Mouse (Mus musculus): Measurements from ENCODE around the gene Maml3.

Maml3 gene

DNA sequence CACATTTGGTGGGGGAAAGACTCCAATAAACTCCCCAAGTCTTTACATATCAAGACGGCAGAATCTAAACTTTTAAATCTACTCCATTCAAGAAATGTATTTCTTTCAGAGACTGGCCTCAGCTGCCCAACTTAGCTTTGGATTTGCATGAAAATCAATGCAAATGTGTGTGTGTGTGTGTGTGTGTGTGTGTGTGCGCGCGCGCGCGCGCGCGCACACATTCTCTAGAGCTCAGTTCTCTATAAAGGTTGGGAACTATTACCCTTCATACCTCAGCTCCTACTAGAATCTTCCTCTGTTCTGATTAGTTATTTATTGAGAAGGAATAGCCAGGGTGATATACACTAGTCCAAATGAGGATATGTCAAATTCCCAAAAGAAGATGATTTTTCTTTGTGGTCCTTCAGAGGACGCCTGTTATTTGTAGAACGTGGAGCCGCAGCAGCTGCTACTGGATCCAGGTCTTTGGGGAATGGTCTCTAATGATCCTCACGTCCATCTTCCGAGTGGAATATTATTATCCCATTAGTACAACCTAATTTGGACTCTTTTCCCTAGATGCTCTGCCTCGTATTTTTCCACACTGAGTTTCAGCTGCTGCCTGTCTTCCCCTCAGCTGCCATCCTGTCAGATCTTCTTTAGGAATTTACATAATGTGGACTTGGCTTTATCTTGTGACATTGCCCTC, 372.8 kb downstream of the Maml3 start:
- no peak for DNase-seq

DNA sequence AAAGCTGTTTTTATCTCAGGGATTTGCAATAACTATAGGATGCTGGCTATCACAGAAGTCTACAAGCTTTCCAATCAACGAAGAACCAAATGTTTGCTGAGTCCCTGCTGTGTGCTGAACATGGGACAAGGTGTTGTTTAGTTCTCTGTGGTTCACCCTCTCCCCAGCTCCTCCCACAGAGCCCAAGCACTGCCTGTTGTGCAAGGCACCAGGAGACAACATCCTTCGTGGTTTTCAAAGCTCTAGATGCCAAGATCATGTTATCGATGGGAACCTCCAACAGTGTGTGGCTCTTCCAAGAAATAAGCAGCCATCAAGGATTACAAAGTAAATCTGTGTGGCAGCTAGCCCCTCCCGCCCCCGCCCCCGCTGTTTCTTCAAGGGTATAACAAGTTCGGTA, 374.2 kb downstream of the Maml3 start:
- no peak for DNase-seq

DNA sequence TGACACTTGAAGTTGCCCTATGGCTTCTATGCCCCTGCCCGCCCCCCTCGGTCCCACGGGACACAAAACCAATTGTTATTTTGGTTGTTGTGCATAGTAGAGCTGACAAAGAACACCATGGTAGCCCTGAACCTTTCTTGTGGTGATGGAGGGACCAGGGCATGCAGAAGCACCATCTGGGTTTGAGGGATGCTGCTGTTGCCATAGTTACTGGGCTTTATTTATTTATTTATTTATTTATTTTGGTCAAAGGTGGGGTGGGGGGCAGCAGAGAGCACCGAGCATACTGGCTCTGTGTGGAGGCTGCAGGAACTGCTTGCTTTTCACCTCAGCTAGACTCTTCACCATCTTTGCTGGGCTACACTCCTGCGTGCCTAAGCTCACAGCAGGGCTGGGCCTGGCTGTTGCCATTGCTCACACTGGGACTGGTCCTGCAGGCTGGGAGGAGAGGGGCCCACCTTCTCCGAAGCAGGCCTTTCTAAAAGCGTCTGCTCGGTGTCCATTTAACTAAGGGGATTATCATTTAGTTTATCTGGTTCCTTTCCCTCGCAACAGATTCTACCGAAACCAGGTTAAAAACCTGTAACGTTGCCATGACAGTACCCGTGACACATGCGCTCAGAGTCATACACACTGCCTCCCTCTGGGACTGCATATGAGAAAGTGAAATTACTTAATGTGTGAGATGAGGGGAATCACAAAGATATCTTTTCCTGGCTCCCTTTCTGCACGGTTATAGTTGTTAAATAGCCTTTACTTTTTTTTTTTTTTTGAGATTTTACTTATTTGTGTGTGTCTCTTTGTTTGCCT, 375.6 kb downstream of the Maml3 start:
- no peak for DNase-seq

DNA sequence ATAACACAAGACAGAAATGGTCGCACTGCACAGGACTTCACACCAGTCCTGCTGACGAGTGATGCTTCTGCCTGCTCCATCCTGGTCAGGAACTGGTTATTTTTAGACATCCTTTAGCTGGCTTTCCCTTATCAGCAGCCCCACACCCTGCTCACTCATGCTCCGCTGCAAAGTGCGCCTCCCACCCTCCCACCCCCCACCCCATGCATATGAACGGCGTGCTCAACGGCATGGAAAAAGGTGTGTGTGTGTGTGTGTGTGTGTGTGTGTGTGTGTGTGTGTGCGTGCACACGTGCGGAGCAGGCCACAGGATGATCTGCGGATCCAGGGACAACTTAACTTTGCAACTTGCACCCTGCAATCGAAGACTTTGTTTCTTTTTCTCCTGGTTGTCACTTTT, 376.4 kb downstream of the Maml3 start:
- DNase-seq: no peak

DNA sequence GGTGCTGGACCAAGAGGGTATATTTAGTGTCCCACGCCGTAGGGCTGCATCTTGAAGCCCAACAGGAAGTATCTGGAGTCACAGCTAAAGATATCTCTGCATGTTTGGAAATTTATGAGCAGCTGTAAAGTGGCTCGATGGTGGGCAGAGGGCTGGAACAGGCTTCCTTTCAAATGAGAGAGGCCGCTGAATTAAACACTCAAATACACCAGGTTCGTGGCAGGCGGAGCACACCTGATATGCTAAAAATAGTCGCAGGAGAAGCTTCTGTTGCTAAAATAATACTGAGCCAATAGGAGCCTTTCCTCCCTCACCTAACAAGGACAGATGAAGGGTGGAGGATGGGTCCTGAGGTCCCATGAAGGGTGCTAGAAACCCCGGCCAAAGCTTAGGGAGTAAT, 376.9 kb downstream of the Maml3 start:
- DNase-seq: no peak

GRCm38 (mm10) chr3:51727487-51727886, 377.4 kb downstream of the Maml3 start:
- DNase-seq: no peak

GRCm38 (mm10) chr3:51726257-51726656, 378.6 kb downstream of the Maml3 start:
- no peak for DNase-seq

DNA sequence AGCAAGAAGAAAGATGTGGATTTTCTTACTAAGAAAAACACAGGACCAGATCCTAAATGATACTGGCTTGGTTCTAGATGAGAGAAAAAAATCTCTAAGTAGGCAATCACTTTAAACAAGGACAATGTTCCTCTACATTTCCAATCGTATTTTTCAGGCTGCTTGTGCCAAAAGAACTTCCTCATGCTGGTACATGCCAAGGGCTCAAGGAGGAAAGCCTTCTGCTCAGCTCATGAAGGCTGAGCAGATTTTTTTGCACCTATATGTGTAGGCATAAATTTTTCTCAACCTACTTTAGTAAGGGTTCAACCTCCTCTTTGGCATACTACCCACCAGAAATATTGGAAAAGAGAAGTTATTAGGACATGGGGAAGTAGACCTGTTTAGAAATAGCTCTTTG, 384.9 kb downstream of the Maml3 start:
- no peak for DNase-seq

- no peak for DNase-seq
Measured at GRCm38 (mm10) chr3:51719373-51719772, 385.5 kb downstream of the Maml3 start.

- no peak for DNase-seq
Measured at GRCm38 (mm10) chr3:51717909-51718308, 387.0 kb downstream of the Maml3 start.

- DNase-seq: no peak
Measured at GRCm38 (mm10) chr3:51717455-51717854, 387.4 kb downstream of the Maml3 start.

DNA sequence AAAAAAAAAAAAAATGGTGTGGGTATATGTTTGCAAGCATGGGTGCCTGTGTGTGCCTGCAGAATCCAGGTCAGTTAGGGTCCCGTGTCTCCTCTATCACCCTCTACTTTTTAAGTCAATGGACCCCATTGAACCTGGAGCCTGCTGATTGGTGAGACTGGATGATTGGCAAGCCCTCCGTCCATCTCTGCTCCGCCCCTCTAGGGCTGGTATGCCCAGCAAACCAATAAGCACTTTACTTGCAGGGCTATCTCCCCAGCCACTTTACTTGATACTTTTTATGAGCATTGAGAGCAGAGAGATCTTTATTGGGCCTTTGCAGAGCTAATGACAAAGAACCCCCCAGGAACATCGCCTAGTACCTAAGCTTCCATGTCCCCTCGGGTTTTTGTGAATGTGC, 390.4 kb downstream of the Maml3 start:
- DNase-seq: no peak

DNA sequence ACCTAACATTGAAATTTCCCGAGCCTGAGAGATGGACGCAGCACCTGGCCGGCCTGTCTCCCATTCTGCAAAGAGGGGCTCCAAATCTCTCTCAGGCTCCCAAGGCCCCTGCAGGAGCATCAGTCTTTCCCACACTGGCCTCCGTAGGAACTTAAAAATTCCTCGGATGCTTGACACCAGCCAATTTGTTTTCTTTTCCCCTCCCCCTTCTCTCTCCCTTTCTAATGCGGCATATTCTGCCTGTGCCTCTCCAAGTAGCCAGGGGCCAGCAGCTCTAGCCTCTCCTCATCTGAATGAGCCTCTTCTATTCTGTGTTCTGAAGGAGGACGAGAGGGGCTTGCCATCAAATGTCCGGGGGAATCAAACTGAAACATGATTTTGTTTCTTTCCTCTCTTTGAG, 391.6 kb downstream of the Maml3 start:
- DNase-seq: no peak

GRCm38 (mm10) chr3:51712382-51712781, 392.5 kb downstream of the Maml3 start:
- DNase-seq: no peak

- DNase-seq: peak; percentile 37 to 54
Measured at GRCm38 (mm10) chr3:51708746-51709411, 396.0 kb downstream of the Maml3 start.

DNA sequence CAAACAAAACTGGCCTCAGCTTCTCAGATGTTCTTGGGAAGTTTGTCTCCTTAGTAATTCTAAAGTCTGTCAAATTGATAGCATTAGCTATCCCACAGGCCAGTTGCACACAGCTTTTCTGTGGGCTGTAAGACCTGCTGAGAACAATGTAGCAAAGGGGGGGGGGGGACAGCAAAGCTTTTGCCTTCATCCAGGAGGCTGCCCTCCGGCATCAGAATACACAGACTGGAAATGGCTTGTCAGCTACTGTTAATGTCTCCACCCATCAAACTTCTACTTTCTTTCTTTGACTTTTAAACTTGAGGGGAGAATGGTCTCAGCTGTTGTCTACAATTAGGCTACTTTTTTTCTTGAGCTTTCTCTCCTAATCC, 396.5 kb downstream of the Maml3 start:
- no peak for DNase-seq

GRCm38 (mm10) chr3:51705220-51705619, 399.7 kb downstream of the Maml3 start:
- no peak for DNase-seq

DNA sequence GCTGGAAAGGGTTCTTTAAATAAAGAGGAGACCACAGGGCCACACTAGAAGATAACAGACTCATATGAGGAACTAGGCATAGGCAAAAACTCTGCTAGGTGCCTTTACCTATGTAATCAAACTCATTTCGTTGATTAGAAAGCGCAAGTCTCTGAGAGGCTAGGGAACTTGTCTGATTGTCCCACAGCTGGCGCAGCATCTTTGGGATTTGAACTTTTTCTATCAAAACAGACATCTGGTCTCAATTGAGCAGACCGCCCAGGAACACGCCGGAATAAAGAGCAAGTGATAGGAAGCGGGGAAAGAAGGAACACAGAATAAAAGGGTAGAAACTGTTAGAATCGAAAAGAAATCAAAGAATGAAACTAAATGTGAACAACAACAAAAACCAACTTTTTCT, 401.4 kb downstream of the Maml3 start:
- no peak for DNase-seq

GRCm38 (mm10) chr3:51702701-51703286, 402.1 kb downstream of the Maml3 start:
- DNase-seq: no peak

GRCm38 (mm10) chr3:51701950-51702349, 402.9 kb downstream of the Maml3 start:
- DNase-seq: no peak

DNA sequence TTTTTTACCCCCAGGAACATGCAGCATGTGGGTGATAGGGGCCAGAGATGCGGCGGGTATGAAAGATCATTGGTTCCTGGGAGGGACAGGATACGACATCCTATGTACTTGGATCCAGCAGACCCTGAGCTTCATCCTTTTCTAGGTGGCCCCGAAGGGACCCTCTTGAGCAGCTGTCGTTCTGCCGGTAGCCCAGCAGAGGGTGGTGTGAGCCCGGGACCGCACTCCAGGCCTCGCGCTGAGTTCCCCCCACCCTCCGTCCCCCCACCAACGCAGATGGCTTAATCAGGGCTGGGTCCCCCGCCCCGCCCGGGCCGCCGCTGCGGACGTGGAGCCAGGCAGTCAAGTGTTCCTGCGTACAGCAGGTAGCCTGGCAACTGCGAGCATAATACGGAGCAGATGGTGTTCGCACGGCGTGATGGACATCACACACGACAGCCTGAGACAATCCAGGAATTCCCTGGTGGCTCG, 403.6 kb downstream of the Maml3 start:
- peak; percentile 31 to 55 for DNase-seq

GRCm38 (mm10) chr3:51700731-51701280, 404.1 kb downstream of the Maml3 start:
- no peak for DNase-seq

DNA sequence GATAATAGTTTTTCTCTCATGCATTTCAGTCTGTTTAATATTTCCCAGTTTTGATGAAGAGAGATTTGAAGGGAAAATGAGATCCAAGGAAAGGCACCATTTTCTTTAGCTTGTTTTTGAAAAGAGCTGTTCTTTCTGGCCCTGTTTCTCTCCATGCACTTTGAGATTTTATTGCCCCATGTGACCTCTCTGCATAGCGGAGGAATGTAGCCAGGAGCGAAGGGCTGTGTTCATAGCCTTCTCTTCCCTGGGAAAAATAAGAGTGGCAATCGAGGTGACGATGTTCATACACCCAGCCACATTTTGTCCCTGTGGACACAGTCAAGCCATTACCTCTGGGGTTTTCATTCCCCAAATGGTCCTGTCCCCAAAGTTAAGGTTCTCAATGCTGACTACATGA, 404.8 kb downstream of the Maml3 start:
- DNase-seq: no peak

Measured in spleen, adult 18-20 months (tissue).